Mouse (Mus musculus) ES-E14 (cell line): Measurements from ENCODE around the gene Samd1.

Experiments used
- CHD2 ChIP-seq: IDR thresholded peaks from 2 replicates; pipeline ENCODE4 v1.6.1; 2014; ENCODE audit warnings: mild to moderate bottlenecking, low read depth, low read length, inconsistent platforms
- HCFC1 ChIP-seq: IDR thresholded peaks from 2 replicates; pipeline ENCODE4 v1.6.1; 2012; ENCODE audit warnings: low read length, inconsistent platforms, borderline replicate concordance; ENCODE audit not compliant: insufficient read depth
- MAFK ChIP-seq: IDR thresholded peaks from 2 replicates; pipeline ENCODE4 v1.6.1; 2014; ENCODE audit warnings: mild to moderate bottlenecking, low read depth, low read length, inconsistent platforms; ENCODE audit not compliant: insufficient read depth
- ZC3H11A ChIP-seq: IDR thresholded peaks from 2 replicates; pipeline ENCODE4 v1.6.1; 2012; ENCODE audit warnings: low read depth, mild to moderate bottlenecking, inconsistent platforms, low read length, borderline replicate concordance
- ZNF384 ChIP-seq: IDR thresholded peaks from 2 replicates; pipeline ENCODE4 v1.6.1; 2012; ENCODE audit warnings: low read depth, low read length, inconsistent platforms

- no peak for TF ChIP-seq MAFK
- TF ChIP-seq CHD2: no peak
- no peak for TF ChIP-seq ZNF384
- TF ChIP-seq HCFC1: no peak
- no peak for TF ChIP-seq ZC3H11A
These were observed 1.7 kb downstream of the Samd1 start for GRCm38 (mm10) chr8:83999057-83999705.
